Mouse (Mus musculus) 416B (cell line): ENCODE measurements around the gene Cacna1d.

Experiments used
- DNase-seq: peaks from one replicate; pipeline ENCODE4 v3.0.0; 2011; ENCODE audit warnings: low read depth

Gene Cacna1d

DNA sequence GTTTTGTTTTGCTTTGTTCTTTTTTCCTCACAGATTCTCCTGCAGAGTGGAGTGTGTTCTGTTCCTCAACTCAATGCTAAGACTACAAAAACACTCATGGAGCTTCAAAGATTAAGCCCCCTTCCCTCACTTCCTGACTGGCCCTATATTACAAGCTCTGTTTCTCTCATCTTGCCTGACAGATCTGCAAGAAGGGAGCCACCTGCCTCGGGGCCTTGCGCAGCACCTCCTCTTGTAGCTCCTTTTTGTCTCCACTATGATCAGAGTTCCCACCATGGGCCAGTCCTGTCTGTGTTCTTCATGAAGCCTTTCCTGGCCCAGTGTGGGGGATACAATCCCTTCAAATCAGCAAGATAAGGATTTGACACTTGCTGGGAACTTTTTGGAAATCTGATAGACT is 399.2 kb downstream of the Cacna1d start:
- no peak for DNase-seq

DNA sequence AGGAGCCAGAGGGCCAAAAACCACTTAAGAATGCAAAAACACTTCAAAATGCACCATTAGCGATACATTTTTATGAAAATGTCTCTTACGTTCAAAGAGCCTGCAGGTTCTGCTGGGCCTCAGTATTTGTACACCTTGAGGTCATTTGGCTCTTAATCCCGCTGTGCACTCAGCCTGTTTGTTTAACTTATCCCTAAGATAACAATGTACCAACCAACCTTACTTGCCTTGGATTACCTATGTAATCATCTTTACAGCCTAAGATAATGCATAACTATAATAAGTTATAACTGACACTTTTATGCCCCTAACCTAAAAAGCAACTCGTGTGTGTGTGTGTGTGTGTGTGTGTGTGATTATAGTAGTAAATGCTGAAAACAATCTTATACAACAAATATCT is 411.5 kb downstream of the Cacna1d start:
- DNase-seq: no peak

DNA sequence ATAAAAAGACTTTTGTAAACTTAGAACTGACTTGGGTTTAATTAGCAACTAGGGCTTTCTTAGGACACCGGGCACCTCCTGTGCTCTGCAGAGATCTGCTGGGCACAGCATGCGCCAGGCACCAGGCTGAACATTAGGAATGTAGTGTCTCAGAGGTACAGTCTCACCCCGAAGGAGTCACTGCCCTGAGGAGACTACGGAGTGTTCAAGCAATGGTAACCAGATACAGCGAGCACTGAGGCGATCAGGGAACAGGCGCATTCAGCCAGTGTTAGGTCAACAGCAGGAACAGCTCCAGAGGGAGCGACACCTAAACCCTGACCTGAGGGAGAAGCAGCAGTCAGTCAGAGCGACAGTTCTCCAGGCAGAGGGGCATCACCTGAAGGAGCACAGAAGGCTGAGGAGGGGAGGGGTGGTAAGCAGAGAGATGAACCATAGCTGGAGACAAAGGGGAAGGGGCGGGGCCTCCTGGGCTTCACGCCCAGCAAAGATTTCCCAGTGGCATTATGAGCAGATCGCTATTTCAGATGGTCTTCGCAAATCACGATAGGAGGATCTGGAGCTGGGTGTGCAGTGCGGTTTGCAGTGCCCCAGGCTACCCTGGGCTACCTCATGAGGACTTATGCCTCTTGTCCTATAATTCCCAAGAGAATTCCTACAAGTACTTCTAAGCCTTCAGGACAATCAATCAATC is 413.0 kb downstream of the Cacna1d start:
- DNase-seq: no peak

DNA sequence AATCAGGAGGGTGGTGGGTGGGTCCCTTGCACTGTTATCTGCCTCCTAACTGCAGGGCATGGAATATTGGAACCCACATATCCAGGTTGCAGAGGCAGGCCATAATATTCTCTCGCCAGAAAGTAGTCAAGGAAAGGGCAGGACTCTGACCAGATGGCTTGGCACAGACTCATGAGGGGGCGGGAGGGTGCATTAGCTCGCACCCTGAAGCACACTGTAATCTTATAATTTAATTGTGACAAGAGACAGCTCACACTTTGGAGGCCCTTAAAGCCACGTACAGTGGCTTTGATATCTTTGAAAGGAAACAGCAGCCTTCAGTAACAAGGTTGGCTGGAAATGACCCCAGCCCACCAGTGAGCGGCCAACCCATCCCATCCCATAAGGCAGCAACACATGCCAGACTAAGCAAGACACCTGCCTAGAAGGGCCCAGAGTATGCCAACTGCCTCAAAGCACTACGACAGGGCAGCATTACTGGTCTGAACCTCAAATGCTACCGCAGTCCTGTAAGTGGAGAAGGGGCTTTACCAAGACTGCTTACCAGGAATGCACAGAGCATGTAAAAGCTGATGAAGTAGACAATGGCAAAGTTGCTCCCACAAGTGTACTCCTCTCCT is 415.9 kb downstream of the Cacna1d start:
- no peak for DNase-seq

DNA sequence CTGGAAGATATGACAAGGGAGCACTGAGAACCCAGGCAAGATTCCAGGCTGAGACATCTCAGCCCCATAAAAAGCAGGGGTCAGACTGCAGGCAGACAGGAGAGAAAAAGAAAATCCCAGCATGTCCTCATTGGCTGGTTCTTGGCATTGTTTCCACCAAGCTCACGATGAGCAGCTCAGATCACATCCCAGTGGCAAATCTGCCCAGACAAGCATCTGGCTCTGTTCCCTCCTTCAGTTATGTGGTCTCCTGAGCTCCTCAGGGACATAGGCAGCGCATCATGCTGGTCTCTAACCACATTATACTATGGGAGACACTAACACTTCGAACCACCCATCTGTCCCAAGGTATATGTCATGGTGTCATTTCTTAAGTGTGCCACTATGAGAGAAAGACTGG is 422.7 kb downstream of the Cacna1d start:
- no peak for DNase-seq

DNA sequence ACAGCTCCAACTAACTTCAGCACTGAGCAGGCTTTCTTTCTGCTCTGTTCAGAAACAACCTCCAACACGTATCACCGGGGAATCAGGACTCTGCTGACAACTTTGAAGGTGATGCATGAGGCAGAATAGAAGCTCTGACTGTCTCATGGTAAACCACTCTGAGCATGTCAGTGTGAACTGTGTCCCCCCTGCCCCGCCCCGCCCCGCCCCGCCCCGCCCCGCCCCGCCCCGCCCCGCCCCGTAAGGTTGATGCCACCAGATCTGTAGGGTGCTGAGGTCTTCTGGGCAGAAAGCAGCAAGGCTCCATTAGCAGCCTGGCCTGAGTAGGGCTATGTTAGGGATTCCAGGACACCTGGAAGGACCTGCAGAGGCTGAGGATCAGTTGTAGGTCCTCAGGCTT is 424.5 kb downstream of the Cacna1d start:
- DNase-seq: no peak

DNA sequence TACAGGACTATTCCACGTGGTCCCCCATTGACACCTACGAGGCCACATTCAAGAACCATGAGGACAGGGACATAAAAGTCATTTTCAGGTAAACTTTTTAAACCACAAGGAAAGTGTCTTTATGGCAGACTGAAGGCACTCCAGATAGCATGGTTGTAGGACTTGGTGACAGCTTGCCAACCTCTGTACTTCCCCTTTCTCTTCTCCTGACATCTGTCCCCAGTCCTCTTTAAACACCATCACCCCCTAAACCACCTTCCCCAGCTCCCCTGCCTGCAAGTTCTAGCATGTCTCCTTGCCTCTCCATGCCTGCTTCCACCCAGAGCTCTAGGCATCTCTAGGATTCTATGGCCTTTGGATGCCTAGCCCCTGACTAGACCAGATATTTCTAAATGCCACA is 426.4 kb downstream of the Cacna1d start:
- no peak for DNase-seq

DNA sequence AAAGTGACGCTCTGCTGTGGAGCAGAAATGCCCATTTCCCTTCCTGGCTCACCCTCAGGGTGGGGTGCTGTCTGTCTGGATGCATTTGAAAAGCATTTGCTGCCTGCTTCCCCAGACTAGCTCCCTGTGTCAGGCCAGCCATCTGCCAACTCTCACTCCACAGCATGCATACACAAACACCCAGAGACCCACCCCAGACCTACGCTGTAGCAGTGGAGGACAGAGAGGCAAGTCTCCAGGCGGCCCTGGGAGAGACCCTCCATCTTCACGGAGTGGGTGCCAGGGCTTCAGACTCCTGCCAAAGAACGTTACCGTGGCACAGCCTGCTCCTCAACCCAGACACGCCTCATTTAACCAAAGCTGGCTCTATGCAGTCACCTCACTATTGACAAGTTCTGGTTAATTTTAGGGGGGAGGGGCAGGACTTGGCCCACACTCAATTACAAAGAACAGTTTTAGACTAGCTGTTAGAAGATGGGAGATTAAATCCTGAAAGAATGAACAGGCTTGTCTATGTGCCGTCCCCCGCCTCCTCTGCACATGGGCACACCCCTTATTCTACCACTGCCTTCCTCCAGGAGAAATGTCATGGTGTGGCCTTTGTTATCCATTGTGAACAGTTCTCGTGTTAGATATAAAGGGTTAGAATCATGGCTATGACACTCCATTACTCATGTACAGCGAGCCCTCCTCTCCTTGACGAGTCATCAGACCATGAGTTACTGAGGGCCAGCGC is 435.1 kb downstream of the Cacna1d start:
- DNase-seq: no peak

DNA sequence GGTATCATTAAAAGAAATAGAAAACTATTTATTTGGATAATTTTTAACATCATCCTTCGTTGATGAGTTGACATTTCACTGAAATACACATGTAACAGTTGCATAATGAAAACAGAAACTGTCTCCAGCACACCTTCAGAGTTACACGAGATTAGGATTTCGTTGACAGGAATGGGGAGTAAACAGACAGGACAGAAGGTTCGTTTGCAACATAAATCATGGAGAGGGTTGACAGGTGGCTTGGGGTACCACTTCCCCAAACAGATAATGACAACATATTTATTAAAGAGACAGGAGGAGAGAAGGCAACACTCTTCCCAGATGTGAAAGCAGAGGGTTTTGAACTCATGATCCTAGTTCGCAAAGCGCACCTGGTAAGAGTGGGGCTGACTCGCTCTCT is 436.3 kb downstream of the Cacna1d start:
- no peak for DNase-seq

DNA sequence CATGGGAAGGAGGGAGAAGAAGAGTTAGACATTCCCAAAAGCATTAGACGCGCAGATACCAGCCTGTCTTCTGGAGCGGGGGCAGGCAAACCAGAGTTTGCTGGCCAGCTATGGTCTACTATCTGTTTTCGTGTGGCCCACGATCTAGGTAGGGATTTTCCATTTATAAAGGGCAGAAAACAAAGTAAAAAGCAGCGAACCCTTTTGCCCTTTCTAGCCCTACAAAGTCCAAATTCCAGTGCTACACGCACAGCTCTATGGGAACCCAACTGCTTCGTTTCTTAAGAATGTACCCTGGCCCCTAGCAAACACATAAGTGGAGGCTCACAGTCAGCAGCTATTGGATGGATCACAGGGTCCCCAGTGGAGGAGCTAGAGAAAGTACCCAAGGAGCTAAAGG is 441.0 kb downstream of the Cacna1d start:
- no peak for DNase-seq

DNA sequence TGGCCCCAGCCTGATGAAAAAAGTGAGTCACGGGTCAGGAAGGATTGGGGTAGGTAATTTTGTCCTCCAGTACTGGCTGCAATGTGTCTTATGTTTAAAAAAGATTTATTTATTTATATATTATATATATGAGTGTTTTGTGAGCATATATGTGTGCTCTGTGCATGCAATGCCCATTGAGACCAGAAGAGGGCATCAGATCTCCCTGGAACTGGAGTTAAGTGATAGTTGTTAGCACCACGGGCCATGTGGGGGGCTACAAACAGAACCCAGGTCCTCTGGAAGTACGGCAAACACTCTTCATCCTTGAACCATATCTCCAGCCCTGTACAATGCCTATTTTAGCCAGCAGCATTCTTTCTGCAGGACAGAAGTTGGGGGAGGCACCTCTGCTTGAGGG is 443.2 kb downstream of the Cacna1d start:
- peak; percentile 20 for DNase-seq

DNA sequence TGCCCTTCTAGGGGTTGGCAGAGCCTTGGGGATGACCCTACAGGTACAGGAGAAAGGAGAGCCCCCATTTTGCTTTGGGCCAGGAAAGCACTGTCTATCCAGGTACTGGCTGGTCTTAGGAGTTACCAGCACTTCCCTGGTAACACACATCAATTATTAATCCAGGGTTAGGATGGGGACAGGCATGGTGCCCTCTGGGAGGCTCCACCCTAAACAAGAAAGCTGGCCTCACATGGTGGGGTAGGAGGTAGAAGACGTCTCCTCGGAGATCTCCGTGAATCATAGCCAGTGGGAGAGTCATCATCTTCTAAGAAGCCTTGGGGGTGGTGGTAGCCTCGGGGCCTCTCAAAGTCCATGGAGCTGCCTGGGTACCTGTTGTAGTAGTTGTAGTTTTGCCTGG is 444.3 kb downstream of the Cacna1d start:
- DNase-seq: no peak

DNA sequence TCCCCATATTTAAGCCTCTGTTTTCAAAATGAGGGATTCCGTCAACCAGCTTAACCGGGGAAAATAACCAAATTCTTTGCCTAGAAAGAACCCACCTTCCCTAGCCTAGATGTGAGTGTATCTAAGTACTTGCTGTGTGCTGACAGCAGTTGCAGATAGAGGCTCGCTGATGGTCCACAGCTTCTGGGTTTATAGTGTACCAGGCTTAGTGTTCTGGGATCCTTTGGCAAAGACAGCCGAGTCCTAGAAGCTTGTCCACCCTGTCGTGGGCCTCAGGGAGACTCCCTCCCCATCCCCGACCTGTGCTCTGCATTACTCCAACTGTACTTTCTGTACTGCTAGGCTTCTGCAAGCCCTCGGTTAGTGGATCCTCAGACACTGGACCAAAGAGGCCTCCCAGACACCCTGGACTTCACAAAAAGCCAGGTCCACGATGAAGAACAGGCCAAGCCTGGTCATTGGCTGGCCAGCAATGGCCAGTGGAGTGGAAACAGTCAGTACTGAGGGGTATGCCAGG is 445.5 kb downstream of the Cacna1d start:
- DNase-seq: no peak

DNA sequence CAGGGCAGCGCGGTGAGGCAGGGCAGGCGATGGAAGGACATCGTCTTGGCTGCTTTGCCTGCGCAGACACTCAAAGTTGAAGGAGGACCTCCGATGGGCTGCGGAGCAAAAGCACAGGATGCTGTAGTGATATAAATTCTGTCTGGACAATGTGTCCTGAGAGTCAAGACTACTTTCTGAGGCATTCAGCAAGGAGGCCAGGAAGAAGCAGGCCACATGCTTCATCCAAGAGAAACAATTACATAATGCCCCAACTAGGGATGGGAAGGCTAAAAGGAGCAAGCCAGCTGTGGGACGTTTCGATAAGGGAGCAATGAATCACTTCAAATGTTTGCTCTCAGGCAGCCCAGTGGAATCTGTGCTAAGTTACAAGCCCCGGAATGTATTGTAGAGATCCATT is 446.0 kb downstream of the Cacna1d start:
- no peak for DNase-seq

DNA sequence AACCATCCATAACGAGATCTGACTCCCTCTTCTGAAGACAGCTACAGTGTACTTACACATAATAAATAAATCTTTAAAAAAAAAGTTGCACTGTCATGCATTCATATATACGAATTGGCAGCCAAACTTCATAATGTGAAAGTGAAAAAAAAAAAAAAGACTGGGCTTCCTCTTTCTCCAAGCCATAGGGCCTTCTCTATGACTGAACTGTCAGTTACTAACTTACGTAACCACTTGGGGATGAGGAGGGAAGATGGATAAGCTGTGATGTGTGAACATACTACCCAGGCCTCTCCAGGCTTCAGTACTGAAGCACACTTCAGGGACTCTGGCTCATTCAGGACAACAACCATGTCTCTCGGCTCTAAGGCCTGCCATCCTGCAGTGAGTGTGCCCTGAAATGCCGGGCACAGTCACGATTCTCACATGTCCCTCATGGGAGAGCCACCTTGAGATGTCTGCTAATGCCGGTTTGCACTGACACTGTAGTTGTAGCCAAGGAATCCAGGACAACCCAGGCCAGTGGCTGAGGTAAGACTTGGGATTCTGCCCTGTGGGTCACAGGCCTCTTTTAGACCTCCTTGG is 447.8 kb downstream of the Cacna1d start:
- DNase-seq: peak; percentile 33

DNA sequence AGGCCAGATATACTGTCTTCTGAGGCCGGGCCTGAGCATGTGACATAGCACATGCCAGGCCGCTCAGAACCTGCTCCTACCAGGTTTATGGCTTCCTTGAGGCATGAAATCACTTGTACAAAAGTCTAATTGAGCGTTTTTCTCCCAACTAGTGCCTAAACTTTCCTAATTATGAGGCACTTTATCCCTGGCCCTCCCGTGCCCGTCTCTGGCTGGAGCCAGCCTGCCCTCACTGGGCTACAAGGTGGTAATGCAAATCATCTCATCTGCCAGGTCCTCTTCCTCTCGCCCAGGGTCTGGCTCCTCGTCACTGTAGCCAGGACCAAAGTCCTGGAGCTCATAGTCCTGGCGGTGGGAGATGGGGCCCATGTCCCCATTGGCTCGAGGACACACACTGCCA is 449.4 kb downstream of the Cacna1d start:
- DNase-seq: no peak

DNA sequence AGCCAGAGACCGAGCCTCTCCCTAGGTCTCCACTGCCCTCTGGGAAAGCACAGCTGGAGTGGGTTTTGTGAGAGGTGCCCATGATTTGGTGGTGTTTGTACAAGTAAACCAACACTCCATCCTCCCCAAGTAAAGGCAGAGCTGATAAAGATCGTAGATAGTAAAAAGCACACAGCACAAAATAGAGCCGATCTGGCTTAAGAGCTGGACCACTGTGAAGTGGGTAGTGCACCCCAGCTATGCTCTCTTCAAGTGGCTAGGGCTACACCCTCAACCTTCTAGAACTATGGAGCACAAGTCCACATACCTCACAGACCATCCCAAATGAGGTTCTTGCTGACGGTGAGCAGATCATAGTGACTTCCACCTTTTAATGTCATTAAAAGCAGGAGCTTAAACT is 451.8 kb downstream of the Cacna1d start:
- no peak for DNase-seq

DNA sequence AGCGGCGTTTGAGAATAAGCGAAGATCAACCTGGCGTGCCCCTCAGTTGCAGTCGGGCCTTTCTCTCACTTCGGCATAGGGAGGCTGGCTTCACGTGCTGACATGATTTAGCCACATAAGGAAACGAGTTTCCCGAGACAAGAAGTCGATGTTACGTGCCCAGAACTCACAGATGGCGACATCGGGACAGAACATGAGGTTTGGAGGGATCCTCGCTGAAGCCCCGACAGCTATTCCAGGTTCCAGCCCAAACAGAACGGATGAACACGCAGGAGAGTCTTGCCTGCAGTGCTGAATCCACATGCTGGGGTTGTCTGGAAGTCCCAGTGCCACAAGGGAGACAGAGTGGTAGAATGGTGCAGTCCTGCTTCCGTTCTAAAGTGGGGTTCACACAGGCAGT is 452.8 kb downstream of the Cacna1d start:
- DNase-seq: no peak

DNA sequence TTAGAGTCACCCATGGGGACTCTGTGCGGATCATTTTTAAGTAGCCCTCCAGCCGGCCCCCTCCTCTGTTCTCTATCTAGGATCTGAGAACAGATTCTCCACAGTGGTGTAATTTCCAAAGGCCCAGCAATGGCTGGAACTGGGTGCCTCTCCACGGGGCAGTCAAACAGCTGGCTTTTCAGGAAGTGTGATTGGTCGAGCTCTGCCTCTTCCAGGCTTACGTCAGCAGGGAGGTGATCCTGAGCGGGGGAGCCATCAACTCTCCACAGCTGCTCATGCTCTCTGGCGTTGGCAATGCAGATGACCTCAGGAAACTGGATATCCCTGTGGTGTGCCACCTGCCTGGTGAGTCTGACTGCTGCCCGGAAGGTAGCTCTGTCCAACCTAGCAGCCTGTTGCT is 457.9 kb downstream of the Cacna1d start:
- DNase-seq: no peak

DNA sequence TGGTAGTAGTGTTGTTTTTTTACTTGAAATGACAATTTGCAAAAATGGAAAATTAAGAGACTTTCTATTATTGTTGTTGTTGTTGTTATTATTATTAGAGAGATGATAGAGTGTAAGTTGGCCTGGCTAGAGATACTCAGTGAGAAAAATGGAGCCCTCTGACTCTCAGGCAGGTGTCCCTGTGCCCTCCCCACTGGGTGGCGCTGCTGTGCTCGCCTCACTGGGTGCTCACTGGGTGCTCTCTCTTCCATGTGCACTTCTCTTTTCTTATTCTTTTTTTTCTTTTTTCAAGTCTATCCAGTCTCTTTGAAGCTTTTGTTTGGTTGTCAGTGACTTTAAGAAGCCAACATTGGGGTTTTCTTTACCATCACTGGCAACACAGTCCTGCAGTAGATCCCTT is 463.9 kb downstream of the Cacna1d start:
- DNase-seq: peak; percentile 19

DNA sequence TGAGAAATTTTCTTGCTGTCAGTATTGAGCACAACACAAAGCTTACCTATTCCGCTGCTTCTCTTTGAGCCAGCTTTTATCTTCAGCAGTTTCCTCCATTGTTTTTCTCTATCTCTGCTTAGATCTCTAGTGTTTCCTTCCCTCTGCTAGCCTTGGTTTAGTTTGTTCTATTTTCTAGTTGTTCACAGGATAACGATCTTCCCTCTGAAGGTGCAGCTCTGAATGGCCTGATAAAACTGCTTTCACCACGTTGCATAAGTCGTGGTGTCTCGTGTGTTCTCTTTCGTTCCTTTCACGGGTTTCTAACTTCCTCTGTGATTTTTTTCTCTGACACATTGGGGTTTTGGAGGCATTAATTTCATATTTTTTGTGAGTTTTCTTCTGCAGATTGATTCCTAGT is 466.9 kb downstream of the Cacna1d start:
- DNase-seq: peak; percentile 67

DNA sequence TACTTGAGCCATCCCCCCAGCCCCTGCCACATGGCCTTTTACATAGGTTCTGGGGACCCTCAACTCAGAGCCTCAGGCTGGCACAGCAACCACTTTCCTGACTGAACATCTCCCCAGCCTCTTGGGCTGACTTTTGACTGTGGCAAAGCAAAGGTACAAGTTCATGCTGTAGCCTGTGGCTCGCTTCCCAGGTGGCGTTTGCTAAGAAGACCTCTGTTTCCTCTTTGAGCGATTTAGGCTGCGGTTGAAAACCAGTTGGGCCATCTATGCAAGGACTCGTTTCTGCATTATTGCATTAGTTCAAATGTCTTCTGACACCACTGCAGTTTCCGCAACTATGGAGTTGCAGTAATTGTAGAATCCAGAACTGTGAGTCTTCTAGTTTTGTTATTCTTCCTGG is 468.8 kb downstream of the Cacna1d start:
- DNase-seq: peak; percentile 5
